ENCODE assay signal across 8 mouse cellular contexts in the genomic region with DNA sequence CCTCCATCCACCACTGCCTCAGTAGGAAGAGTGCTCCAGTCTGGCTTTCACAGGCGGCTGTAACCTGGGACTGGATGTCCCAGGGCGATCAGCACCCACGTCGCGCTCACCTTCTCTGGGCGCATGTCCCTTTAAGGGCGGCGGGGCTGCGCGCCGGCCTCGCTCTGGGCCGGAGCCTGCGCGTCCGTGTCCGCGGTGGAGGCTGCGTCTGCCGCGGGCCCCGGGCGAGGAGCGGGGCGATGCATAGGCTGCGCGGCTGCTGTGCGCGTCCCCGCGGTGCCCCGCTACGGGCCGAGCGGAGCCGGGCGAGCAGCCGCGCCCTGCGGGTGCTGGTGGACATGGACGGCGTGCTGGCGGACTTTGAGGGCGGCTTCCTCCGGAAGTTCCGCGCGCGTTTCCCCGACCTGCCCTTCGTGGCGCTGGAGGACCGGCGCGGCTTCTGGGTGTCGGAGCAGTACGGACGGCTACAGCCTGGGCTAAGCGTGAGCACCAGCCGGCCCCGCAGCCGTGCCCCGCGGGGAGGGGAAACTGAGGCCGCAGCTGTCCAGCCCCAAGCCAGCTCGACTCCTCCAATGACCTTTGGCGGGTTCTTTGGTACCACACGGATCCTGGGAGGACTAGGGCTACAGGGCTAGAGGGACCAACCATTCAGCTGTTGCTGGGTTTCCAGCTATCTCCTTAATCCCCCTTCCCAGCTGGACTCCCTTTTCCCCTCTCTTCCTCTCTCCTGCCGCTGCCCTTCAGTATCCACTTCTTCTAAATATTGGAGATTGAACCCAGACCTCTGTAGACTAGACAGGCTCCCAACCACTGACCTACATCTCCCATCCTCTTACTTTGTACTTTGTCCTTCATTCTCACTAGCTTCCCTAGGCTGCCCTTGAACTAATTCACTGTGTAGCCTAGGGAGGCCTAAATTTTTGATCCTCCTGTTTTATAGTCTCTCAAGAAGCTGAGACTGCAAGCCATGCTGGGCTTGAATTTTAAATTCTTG. TPM values are rescaled to one million over a fixed set of nuclear protein-coding genes. Genes with fewer than 3 reads are reported as not detected.
DNase-seq lines count a peak whose midpoint lies in the region; ATAC-seq and TF ChIP-seq lines count a peak whose summit lies in the region.

No protein-coding gene starts in this region.

- H3K27ac ChIP-seq in ES-E14 (ENCODE audit: insufficient read depth, low read depth, low read length, poor library complexity, severe bottlenecking) = no peak overlapping the region
- H3K27ac ChIP-seq in forebrain, embryonic 16.5 days (ENCODE audit: low read length) = peak overlapping the region; percentile 84
- peak overlapping the region; percentile 88 for H3K27ac ChIP-seq in lung, embryonic 16.5 days (ENCODE audit: low read length)

- H3K36me3 ChIP-seq in ES-E14 (ENCODE audit: control insufficient read depth, insufficient read depth, low read length, poor library complexity, severe bottlenecking) = no peaks in the 10 kb centered on the region
- H3K36me3 ChIP-seq in forebrain, embryonic 16.5 days (ENCODE audit: control insufficient read depth, insufficient read depth) = no peaks in the 10 kb centered on the region
- H3K36me3 ChIP-seq in lung, embryonic 16.5 days (ENCODE audit: control insufficient read depth, insufficient read depth, low read length) = no peaks in the 10 kb centered on the region

- H3K27me3 ChIP-seq in forebrain, embryonic 16.5 days (replicated peaks; ENCODE audit: control insufficient read depth, insufficient read depth, low read length) = no peaks in the 10 kb centered on the region
- no peaks in the 10 kb centered on the region for H3K27me3 ChIP-seq in lung, embryonic 16.5 days (ENCODE audit: control insufficient read depth, insufficient read depth, low read depth, low read length)

- peak overlapping the region; percentile 78 for H3K4me2 ChIP-seq in forebrain, embryonic 16.5 days (ENCODE audit: low read length)
- H3K4me2 ChIP-seq in lung, embryonic 16.5 days (ENCODE audit: low read depth, low read length) = peak overlapping the region; percentile 78

- peak; percentile 92 for ATAC-seq in forebrain, embryonic 16.5 days
- ATAC-seq in lung, embryonic 16.5 days (ENCODE audit: low read depth) = peak; percentile 92

- WGBS in forebrain, embryonic 16.5 days = under 1% methylated on average over 66 of the region's 69 CpGs
- WGBS in lung, embryonic 16.5 days = under 1% methylated on average over 64 of the region's 69 CpGs

- intact Hi-C loops in heart, postnatal 36 days (cut with DNase I) = no loop called here

- peak overlapping the region; percentile 32 for H3K9ac ChIP-seq in ES-E14 (ENCODE audit: insufficient read depth, low read depth, low read length, poor library complexity, severe bottlenecking)
- peak overlapping the region; percentile 95 for H3K9ac ChIP-seq in forebrain, embryonic 16.5 days (replicated peaks; ENCODE audit: low read depth, low read length)
- H3K9ac ChIP-seq in lung, embryonic 16.5 days (ENCODE audit: low read length) = peak overlapping the region; percentile 85

- H3K4me3 ChIP-seq in ES-E14 (ENCODE audit: insufficient read depth in 1 of 2, low read depth in 1 of 2, low read length in 2 of 2, poor library complexity in 1 of 2, severe bottlenecking in 1 of 2) = peak overlapping the region; percentile 75 to 76
- peak overlapping the region; percentile 82 for H3K4me3 ChIP-seq in forebrain, embryonic 16.5 days (replicated peaks; ENCODE audit: low read length)
- H3K4me3 ChIP-seq in lung, embryonic 16.5 days (ENCODE audit: low read length) = peak overlapping the region; percentile 73

- in situ Hi-C loops in ES-E14 (cut with MboI; ENCODE audit: low sequenced_read_pairs in 2 of 2, unreplicated experiment in 2 of 2) = no loop called here

- no peaks in the 10 kb centered on the region; a peak in 1 of 4 replicates for H3K4me1 ChIP-seq in ES-E14 (ENCODE audit: control insufficient read depth in 2 of 2, insufficient read depth in 2 of 2, low read length in 2 of 2, poor library complexity in 1 of 2)
- peaks cover 19% of the 10 kb centered on the region for H3K4me1 ChIP-seq in forebrain, embryonic 16.5 days (replicated peaks; ENCODE audit: control insufficient read depth, insufficient read depth, low read length)
- H3K4me1 ChIP-seq in lung, embryonic 16.5 days (replicated peaks; ENCODE audit: control insufficient read depth, insufficient read depth, low read length) = peaks cover 13% of the 10 kb centered on the region; the same call in 1 of the 2 replicates

- DNase-seq in ES-E14 (ENCODE audit: low read depth, low spot score) = no peak
- peak; percentile 77 for DNase-seq in cerebellum, adult 11-12 months
- DNase-seq in heart, postnatal 36 days = peak; percentile 81 to 88
- DNase-seq in layer of hippocampus, adult 8-10 months (ENCODE audit: low spot score in 2 of 2) = peak; percentile 48 to 67
- peak; percentile 43 for DNase-seq in ovary, adult 18-20 months (ENCODE audit: low spot score)
- peak; percentile 56 for DNase-seq in thymus, postnatal 0 days (ENCODE audit: low spot score)

- H3K9me3 ChIP-seq in ES-E14 (ENCODE audit: control insufficient read depth, insufficient read depth, low read depth, low read length) = no peaks in the 10 kb centered on the region
- H3K9me3 ChIP-seq in forebrain, embryonic 16.5 days (ENCODE audit: control insufficient read depth, low read length) = no peaks in the 10 kb centered on the region
- H3K9me3 ChIP-seq in lung, embryonic 16.5 days (ENCODE audit: control insufficient read depth, low read length) = no peaks in the 10 kb centered on the region

TF ChIP-seq in ES-E14, 5 proteins besides CTCF, POLR2A, EP300 and RAD21:
- TF ChIP-seq ZC3H11A (IDR thresholded peaks at IDR 0.05; ENCODE audit: borderline replicate concordance, low read depth, low read length) (no peak), MAFK (IDR thresholded peaks at IDR 0.05; ENCODE audit: insufficient read depth, low read depth, low read length) (no peak), ZNF384 (IDR thresholded peaks at IDR 0.05; ENCODE audit: low read depth, low read length) (no peak), CHD2 (IDR thresholded peaks at IDR 0.05; ENCODE audit: low read depth, low read length) (no peak), HCFC1 (IDR thresholded peaks at IDR 0.05; ENCODE audit: borderline replicate concordance, insufficient read depth, low read length) (no peak)

RNA-seq across cellular contexts. Expression of a gene that starts 8.6 kb away (rescaled TPM):
- total RNA-seq in ES-E14 (2012; rRNA removed) = 106 and 133 TPM in 2 replicates
- polyA plus RNA-seq in forebrain, embryonic 16.5 days (2015; fragmentation: Nextera tagmentation; extraction: Ambion mirVana) = 200 and 212 TPM in 2 replicates
- total RNA-seq in heart, postnatal 36 days (2021) = 10 to 100 TPM; 74.8 to 75.0 TPM
- 10 to 100 TPM; 71.8 to 82.2 (median 78.1) TPM for total RNA-seq in layer of hippocampus, adult 8-10 months (2022)
- polyA plus RNA-seq in lung, embryonic 16.5 days (2015; fragmentation: Nextera tagmentation; extraction: Ambion mirVana) = 189 and 199 TPM in 2 replicates
- polyA plus RNA-seq in thymus, postnatal 0 days (2015; fragmentation: Nextera tagmentation; extraction: Ambion mirVana) = 195 and 198 TPM in 2 replicates

RNA-seq across cellular contexts. Expression of a gene that starts 8.9 kb away (rescaled TPM):
- total RNA-seq in ES-E14 (2012; rRNA removed) = 5.7 and 7.8 TPM in 2 replicates
- polyA plus RNA-seq in forebrain, embryonic 16.5 days (2015; fragmentation: Nextera tagmentation; extraction: Ambion mirVana) = 52.6 and 56.7 TPM in 2 replicates
- 10 to 100 TPM; 20.2 to 27.0 TPM for total RNA-seq in heart, postnatal 36 days (2021)
- 10 to 100 TPM; 44.6 to 62.9 (median 51.3) TPM for total RNA-seq in layer of hippocampus, adult 8-10 months (2022)
- polyA plus RNA-seq in lung, embryonic 16.5 days (2015; fragmentation: Nextera tagmentation; extraction: Ambion mirVana) = 32.8 and 36.0 TPM in 2 replicates
- polyA plus RNA-seq in thymus, postnatal 0 days (2015; fragmentation: Nextera tagmentation; extraction: Ambion mirVana) = 31.2 and 33.2 TPM in 2 replicates

RNA-seq across cellular contexts. Expression of a gene that starts 38.4 kb away (rescaled TPM):
- 24.6 and 30.7 TPM in 2 replicates for total RNA-seq in ES-E14 (2012; rRNA removed)
- polyA plus RNA-seq in forebrain, embryonic 16.5 days (2015; fragmentation: Nextera tagmentation; extraction: Ambion mirVana) = 44.6 and 51.2 TPM in 2 replicates
- total RNA-seq in heart, postnatal 36 days (2021) = 10 to 100 TPM; 41.4 to 51.3 TPM
- 10 to 100 TPM; 46.7 to 47.9 (median 47.2) TPM for total RNA-seq in layer of hippocampus, adult 8-10 months (2022)
- 28.1 and 32.1 TPM in 2 replicates for polyA plus RNA-seq in lung, embryonic 16.5 days (2015; fragmentation: Nextera tagmentation; extraction: Ambion mirVana)
- 31.4 and 32.2 TPM in 2 replicates for polyA plus RNA-seq in thymus, postnatal 0 days (2015; fragmentation: Nextera tagmentation; extraction: Ambion mirVana)

Comparison
In these comparisons a context has a peak if more than half of its experiments do, and no peak if none do; other contexts are left out.
1. H3K9ac ChIP-seq: peak in every context shown above with its lines; median percentile 95 in forebrain, embryonic 16.5 days; 85 in lung, embryonic 16.5 days; 32 in ES-E14.